Mouse (Mus musculus) heart, adult 9 months (tissue): Measurements from ENCODE around the gene Cyp1a1.
A peak's percentile ranks its signal among the peaks of the same experiment; 100 is the strongest.
"Not testable (repeated sequence)": the region's sequence is repeated elsewhere in the genome, so short reads cannot be mapped to it uniquely, and the experiment has no call there.

Source experiments
- DNase-seq, 2 experiments: peaks; one replicate each; pipeline ENCODE4 v3.0.0; 2022; ENCODE audit warnings: low spot score in 2 of 2

The Cyp1a1 gene

DNA sequence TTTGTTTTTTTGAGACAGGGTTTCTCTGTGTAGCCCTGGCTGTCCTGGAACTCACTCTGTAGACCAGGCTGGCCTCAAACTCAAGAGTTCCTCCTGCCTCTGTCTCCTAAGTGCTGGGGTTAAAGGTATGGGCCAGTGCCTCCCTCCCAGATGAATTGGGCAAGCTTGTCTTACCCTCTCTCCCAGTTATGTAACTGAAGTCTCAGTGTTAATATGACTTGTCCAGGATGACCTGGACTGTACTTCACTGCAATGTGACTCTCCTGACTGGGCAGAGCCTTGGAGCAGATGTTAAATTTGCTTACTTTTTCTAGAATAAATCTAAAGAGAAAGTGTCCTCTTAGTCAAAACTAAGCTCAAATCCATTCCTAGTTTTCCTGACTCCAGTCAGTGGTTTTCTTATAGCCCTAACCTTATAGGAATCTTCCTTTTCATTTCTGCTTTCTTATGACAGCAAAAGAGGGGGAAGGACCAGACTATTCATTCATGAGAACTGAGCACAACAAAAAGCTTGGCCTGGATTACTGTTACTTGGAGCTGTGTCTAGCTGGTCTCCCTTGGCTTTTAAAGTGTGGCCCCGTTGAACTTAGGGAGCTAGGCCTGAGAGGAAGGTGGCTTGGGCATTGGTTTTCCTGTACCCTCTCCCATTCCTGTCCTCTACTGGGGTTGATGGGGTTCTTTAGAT, 10.9 kb downstream of the Cyp1a1 start:
- no peak for DNase-seq

DNA sequence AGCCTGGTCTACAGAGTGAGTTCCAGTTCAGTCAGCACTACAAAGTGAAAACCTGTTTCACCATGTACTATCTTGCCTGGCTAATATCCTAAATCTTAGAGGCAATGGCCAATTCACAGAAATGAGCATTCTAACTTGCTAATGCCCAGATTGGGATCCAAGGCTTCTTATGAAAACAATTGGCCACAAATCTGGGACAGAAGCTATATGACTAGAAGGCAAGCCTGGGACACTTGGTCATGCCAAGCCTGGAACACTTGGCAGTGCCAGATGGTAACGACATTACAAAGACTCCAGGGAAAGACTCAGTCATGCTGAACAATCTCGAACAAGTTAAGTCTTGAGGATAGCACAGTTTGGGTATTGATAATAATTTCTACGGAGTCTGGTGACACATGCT, 18.8 kb downstream of the Cyp1a1 start:
- DNase-seq: no peak

DNA sequence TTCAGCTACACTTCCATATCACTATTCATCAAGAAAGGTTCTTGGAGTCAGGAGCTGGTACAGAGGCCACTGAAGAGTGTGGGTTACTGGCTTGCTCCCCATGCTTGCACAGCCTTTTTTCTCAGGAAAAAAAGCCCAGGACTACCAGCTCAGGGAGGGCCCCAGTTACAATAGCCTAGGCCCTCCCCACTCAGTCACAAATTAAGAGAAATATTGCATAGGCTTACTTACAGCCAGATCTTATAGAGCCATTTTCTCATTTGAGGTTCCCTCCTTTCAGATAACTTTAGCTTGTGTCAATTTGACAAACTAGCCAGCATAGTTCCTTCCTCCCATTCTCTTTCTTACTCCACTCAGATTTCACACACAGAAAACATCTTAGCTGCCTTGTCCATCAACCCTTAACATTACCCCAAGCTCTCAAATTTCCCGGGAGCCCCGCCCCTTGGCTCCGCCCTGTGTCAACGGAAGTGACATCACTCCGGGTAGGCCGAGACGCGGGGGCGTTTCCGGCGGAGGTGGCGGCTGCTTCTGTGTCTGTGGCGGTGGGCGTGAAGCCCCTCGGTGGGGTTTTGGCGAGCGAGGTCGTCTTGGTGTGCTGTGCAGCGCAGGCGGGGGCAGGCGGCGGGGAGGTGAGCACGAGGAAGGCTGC, 20.5 kb downstream of the Cyp1a1 start, which contains the start of gene Edc3:
Edc3 (plus strand) TSS at position 473 of the 652 bp plus-strand sequence.
- DNase-seq: peak; percentile 83 to 88

DNA sequence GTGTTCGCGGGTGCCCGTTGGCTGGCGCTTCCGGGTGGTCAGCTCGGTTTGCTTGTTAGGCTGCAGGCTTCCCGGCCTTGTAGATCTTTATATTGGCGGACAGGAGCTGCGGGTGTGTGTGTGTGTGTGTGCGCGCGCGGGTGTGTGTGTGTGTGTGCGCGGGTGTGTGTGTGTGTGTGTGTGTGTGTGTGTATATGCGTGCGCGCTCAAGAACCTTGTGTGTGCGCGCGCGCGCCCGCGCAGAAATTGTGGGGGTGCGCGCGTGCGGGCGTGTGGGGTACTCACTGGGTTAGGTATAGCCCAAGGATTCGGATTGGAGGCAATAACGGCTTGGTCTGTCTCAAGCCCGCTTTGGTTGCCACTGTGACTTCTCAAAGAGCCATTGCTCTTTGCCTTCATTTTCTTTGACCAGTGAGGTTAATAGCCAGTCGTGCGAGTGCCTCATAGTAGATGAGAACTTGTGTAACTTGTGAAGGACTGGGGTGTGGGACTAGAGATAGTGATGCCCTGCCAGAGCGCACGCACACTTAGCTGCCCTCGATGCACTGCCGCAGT, 21.1 kb downstream of the Cyp1a1 start:
- DNase-seq: peak; percentile 15 to 18

DNA sequence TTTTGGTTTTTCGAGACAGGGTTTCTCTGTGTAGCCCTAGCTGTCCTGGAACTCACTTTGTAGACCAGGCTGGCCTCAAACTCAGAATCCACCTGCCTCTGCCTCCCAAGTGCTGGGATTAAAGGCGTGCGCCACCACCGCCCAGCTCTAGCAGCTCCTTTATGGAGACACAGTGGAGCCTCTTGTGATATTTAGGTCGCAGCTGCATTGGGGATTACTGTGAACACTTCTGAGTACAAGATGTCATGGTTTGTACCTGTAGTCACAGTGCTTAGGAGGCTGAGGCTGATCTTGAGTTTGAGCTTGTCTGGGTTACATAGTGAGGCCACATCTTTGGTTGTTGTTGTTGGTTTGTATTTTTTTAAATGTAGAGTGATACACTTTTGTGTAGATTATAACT, 22.5 kb downstream of the Cyp1a1 start:
- DNase-seq: not testable (repeated sequence)

DNA sequence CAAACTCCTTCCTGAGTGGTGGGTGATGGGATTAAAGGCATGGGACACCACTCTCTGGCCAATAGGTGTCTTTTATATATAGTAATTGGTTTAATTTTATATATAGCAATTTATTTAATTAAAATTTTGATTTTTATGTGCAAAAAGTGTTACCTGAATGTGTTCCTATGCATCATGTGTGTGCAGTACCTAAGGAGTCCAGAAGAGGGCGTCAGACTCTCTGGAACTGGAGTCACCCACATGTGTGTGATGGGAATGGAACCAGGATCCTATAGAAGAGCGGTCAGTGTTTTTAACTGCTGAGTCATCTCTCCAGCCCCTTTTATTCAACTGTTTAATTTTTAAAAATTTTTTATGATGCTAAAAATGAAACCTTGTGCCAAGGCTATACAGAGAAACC, 24.5 kb downstream of the Cyp1a1 start:
- DNase-seq: no peak

DNA sequence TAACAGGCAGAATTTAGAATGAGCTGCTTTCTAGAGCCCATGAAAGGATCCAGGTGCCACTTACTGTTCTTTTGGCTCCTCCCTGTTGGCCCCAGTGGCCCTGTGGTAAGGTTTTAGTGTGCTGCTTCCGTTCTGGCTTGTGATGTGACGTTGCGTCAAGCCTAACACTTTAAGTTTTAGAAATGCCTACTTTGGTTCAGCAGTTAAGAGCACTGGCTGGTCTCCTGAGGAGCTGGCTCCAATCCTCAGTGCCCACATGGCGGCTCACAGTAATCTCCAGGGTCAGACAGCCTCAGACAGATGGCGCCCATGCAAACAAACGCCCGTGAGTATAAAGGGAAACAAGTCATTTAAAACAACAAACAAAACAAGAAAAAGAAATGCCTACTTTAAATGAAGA, 30.7 kb downstream of the Cyp1a1 start:
- DNase-seq: no peak

DNA sequence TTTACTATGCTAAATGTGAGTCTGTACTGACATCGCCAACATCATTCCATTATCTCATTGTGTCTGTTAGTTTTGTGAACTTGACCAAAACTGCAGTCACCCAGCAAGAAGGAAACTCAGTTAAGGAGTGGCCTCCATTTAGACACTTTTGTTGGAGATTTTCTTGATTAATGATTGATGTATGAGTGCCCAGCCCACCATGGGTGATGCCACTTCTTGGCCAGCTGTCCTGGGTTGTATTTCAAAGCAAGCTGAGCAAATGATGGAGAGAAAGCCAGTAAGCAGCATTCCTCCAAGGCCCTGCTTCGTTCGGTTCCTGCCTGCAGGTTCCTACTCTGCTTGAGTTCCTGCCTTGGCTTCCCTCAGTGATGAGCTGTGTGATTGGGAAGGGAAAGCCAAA, 33.0 kb downstream of the Cyp1a1 start:
- DNase-seq: no peak

DNA sequence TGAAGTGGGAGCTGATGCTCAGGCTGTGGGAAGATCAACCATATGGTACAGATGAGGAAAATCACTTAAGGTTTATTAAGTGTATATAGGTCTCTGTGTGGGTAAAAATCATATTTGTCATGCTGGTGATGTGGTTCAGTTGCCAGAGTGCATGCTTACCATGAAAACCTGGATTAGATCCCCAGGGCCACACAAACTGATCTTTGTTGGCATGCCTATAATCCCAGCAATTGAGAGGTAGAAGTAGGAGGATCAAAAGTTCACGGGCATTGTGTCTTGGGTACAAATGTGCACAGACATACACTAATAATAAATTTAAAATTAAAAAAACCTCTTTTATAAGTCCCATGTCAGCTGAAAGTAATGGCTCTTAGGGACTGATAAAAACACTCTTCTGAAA, 34.6 kb downstream of the Cyp1a1 start:
- DNase-seq: no peak

DNA sequence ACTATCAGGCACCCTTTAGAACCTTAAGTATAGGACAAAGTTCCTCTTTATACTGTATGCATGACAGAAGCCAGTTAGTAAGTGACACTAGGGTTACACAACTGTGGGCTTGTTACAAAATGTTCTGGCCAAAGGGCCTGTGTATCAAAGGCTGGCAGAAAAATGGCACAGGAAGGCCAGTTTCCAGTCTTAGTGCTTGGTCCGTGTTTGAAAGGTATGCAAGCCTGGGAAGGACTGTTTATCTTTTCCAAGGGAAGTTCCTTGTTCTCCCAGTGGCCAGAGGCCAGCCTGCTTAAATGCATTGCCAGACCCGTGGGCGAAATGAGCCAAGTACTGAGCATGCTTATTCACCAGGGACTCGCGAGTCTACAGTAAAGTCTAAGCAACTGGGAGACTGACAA, 35.6 kb downstream of the Cyp1a1 start:
- peak; percentile 87 to 91 for DNase-seq

DNA sequence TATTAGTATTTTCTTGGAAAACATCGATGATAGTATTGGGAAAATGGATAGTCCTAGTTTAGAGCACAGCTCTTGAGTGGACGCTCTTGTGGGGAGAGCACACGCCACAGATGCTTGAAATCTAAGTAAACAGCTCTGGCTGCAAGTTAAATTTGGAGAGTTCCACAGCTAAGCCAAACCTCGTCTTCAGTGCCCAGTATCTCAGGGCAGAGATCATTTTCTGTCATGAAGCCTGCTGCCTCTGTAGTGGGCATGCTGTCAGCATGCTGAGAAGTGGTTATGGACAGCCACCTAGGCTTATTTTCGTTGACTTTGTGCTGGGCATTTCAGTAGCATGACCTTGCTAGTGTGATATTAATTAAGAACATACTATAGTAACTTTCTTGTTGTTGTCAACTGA, 36.1 kb downstream of the Cyp1a1 start:
- peak in 1 of 2 experiments; percentile 6 for DNase-seq

DNA sequence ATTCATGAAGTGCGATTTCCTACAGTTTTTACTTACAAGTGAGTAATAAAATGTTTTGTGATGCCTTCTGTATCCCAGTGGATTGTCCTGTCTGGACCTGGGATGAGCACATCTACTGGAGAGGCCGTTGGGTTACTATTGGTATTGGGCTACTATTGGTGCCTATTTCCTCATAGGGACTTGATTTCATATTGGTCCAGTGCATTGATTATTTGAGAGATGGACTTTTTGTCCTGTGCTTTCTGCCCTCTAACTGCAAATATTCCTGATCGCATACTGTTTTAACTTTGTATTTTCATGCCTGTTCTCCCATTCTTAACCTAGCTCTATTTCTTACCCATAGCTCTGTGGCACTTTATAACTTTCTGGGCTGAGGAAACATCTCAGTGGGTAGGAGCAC, 37.0 kb downstream of the Cyp1a1 start:
- DNase-seq: no peak

DNA sequence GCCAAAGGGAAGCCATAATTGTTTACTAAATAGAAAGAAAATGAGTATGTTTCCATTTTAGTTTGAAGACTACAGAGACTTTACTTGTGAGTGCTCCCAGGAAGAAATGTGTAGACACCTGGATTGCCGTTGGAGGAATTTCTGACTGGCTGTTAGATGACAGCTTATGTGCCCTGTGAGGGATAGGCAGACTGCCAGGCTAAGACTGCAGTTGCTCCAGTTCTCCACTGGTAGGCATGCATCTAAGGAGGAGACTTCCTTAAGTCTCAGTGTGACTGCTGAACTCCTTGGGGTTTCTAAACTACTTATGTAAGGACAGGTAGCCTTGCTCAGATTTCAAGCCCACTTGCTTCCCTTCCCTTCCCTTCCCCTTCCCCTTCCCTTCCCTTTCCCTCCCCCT, 40.6 kb downstream of the Cyp1a1 start:
- DNase-seq: no peak

DNA sequence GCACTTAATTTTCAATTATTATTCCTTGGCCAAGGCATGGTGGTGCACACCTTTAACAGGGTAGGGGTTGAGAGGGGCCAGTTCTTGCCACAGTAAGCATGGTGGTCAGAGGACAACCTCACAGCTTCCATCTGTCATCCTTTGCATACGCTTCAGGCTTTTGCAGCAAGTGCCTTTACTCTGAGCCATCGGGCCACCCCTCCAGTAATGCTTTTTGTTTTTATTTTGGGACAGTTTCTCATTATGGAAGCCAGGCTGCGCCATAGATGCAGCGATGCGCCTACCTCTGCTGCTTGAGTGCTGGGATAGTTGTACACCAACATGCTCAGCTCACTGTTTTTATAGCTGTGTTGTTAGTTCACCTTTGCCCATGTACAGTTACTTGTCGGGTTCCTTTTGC, 45.9 kb downstream of the Cyp1a1 start:
- DNase-seq: no peak

DNA sequence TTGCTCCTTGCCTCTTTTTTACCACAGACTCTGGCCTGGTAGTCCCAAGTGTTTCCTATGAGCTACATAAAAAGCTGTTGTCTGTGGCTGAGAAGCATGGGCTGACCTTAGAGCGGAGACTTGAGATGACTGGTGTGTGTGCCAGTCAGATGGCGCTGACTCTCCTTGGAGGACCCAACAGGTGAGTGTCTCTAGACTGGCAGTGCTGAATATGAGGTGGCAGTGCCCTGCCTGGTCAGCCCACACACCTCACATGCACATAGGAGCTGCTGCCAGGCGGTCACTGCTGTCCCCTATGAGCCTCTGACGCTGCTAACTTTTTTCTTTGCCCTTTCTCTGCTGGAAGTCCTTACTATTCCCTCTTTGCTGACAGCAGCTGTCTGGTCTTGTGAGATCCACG, 52.1 kb downstream of the Cyp1a1 start:
- no peak for DNase-seq

DNA sequence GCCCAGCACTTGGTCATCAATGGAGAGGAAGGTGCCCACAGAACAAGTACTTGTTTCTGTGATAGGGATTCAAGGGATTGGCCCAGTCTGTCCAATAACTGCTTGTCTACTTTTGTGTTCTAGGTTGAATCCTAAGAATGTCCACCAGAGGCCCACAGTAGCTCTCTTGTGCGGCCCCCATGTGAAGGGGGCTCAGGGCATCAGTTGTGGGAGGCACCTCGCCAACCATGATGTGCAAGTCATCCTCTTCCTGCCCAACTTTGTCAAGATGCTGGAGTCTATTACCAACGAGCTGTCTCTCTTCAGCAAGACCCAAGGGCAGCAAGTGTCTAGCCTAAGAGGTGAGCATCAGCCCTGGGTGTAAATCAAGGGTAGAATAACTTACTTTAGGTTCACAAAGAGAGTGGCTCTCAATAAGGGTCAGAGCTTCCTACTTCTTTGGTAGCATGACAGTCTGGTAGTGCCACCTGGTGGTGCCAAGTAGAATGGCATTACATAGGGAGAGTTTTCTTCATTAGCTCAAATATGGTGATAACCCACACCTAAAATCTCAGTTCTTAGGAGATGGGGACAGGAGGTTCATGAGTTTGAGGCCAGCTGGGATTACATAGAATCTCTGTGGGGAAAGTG, 56.8 kb downstream of the Cyp1a1 start:
- DNase-seq: no peak

DNA sequence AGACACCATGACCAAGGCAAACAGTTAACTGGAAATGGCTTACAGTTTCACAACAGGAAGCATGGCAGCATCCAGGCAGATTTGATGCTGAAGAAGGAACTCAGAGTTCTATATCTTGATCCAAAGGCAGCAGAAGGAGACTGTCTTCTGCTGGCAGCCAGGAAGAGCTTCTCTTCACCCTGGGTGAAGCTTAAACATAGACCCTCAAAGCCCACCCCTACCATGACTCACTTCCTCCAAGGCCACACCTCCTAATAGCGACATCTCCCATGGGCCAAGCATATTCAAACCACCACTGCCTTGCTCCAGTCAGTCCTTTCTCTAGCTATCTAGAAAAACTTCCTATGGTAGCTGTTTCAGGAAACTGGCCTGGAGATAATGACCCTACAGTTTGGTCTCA, 59.3 kb downstream of the Cyp1a1 start:
- no peak for DNase-seq

DNA sequence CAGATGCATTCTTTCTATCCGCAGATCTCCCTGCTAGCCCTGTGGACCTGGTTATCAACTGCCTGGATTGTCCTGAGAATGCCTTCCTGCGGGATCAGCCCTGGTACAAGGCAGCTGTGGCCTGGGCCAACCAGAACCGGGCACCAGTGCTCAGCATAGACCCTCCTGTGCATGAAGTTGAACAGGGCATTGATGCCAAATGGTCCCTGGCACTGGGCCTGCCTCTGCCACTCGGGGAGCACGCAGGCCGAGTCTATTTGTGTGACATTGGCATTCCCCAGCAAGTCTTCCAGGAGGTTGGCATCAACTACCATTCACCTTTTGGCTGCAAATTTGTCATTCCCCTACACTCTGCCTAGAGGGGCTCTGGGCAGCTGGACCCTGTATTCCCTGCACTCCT, 60.4 kb downstream of the Cyp1a1 start:
- peak in 1 of 2 experiments; percentile 52 for DNase-seq

DNA sequence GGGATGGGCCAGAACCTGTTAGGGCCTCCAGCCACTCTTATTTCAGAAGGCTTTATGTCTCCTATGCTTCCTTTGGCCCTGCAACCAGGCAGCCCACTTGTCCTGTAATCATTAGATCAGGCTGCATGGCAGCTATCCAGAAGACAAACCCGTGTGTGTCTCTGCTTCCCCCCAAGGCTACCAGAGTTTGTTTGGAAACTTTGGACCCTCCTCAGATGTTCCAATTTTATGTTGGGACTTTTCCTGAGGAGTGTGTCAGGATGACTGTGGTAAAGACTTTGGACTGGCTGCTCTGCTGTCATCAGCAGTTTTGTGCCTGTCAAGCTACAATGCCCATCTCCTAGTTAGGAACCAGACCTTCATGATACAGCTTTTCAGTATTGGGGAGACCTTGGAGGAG, 61.1 kb downstream of the Cyp1a1 start:
- DNase-seq: no peak

DNA sequence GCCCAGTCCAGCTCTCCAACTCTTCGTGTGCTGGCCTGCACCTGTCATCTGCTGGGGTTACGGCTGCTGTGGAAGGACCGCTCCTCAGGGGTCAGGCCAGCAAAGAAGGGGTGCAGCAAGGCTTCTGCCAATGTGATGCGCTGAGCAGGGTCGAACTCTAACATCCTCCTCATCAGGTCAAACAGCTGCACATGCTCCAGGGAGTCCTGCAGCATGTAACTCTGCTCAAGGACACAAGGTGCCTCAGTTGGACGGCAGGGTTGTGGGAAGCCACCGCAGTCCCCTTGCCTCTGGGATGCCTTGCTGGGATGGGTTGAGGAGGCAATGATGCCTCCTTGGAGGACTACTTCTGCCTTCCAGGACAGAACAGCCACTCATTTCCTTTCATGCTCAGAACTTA, 63.2 kb downstream of the Cyp1a1 start:
- no peak for DNase-seq
